Mouse (Mus musculus) activated CD4-positive, CD25-positive, alpha-beta regulatory T cell, adult 4 months (primary cell): ENCODE results near the gene D030056L22Rik. TPM values are rescaled to one million over a fixed set of nuclear protein-coding genes. Genes with fewer than 3 reads are reported as not detected.
A peak's percentile ranks its signal among the peaks of the same experiment; 100 is the strongest.

Source experiments
- ATAC-seq: one replicate; pipeline ENCODE4 v1.8.0; 2017
- polyA plus RNA-seq, 2 experiments: library from polyadenylated mRNA; unstranded; fragments of 100-300 nt; shearing (Covaris generic); gene quantifications; one replicate each; pipeline ENCODE4 v1.2.1; 2017

D030056L22Rik gene
- 1 to 10 TPM; 2.5 to 4.0 TPM for polyA plus RNA-seq

- peak; percentile 96 for ATAC-seq
Observed at GRCm38 (mm10) chr19:18712866-18713300, at the start of gene D030056L22Rik. Gene D030056L22Rik, plus strand, starts transcription at chr19:18713193.

GRCm38 (mm10) chr19:18663904-18664303 lies 49.1 kb upstream of the D030056L22Rik start:
- peak; percentile 23 for ATAC-seq

GRCm38 (mm10) chr19:18666966-18667365 lies 46.0 kb upstream of the D030056L22Rik start:
- ATAC-seq, result no peak

GRCm38 (mm10) chr19:18669551-18669950 lies 43.4 kb upstream of the D030056L22Rik start:
- no peak for ATAC-seq

GRCm38 (mm10) chr19:18670608-18671007 lies 42.4 kb upstream of the D030056L22Rik start, which contains the start of gene Carnmt1:
Gene Carnmt1, plus strand, starts transcription at chr19:18670764.
- ATAC-seq, result peak; percentile 97

GRCm38 (mm10) chr19:18671056-18671741 lies 41.8 kb upstream of the D030056L22Rik start:
- peak; percentile 14 for ATAC-seq

- ATAC-seq, result no peak
Observed at GRCm38 (mm10) chr19:18672498-18672897, 40.5 kb upstream of the D030056L22Rik start.

GRCm38 (mm10) chr19:18673116-18673515 lies 39.9 kb upstream of the D030056L22Rik start:
- ATAC-seq, result no peak

- no peak for ATAC-seq
Observed at GRCm38 (mm10) chr19:18682142-18682541, 30.9 kb upstream of the D030056L22Rik start.

- peak; percentile 89 for ATAC-seq
Observed at GRCm38 (mm10) chr19:18687556-18687955, 25.4 kb upstream of the D030056L22Rik start.

- no peak for ATAC-seq
Observed at GRCm38 (mm10) chr19:18692176-18692575, 20.8 kb upstream of the D030056L22Rik start.

- no peak for ATAC-seq
Observed at GRCm38 (mm10) chr19:18692768-18693167, 20.2 kb upstream of the D030056L22Rik start.

- no peak for ATAC-seq
Observed at GRCm38 (mm10) chr19:18695116-18695515, 17.9 kb upstream of the D030056L22Rik start.

GRCm38 (mm10) chr19:18695552-18695951 lies 17.4 kb upstream of the D030056L22Rik start:
- ATAC-seq, result no peak

- no peak for ATAC-seq
Observed at GRCm38 (mm10) chr19:18708101-18708500, 4.9 kb upstream of the D030056L22Rik start.

GRCm38 (mm10) chr19:18710903-18711302 lies 2.1 kb upstream of the D030056L22Rik start:
- ATAC-seq, result no peak

- no peak for ATAC-seq
Observed at GRCm38 (mm10) chr19:18711589-18711988, 1.4 kb upstream of the D030056L22Rik start.

GRCm38 (mm10) chr19:18712153-18712865 lies 684 bp upstream of the D030056L22Rik start:
- no peak for ATAC-seq

GRCm38 (mm10) chr19:18713357-18713756 lies 364 bp downstream of the D030056L22Rik start:
- peak; percentile 19 for ATAC-seq

- no peak for ATAC-seq
Observed at GRCm38 (mm10) chr19:18716374-18716773, 3.4 kb downstream of the D030056L22Rik start.

- no peak for ATAC-seq
Observed at GRCm38 (mm10) chr19:18720337-18720736, 7.3 kb downstream of the D030056L22Rik start.

GRCm38 (mm10) chr19:18725186-18725585 lies 12.2 kb downstream of the D030056L22Rik start:
- ATAC-seq, result no peak

GRCm38 (mm10) chr19:18730255-18730654 lies 17.3 kb downstream of the D030056L22Rik start:
- no peak for ATAC-seq

GRCm38 (mm10) chr19:18731077-18731476 lies 18.1 kb downstream of the D030056L22Rik start:
- ATAC-seq, result no peak
